Mouse (Mus musculus): Measurements from ENCODE around the gene Nek2. TPM values are rescaled to one million over a fixed set of nuclear protein-coding genes. Genes with fewer than 3 reads are reported as not detected.

Gene Nek2
- polyA plus RNA-seq, 1 experiment from 2014 or later: 52.9 TPM

DNA sequence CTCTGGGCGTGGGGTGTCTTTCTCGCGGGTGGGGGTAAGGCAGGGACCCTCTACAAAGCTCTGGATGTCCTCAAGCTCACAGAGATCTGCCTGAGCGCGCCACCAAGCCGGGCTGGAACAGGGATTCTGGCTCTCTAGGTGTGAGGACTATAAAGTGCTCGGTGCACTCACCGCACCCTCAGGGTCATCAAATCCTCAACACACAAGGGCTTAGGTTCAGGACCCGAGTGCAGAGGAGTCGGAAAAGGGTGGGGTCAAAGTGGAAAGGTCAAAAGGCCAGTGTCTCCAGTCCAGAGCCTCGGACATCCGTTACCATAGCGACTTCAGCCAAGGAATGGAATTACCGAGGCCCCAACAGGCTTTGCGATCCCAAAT is 306 bp upstream of the Nek2 start:
- H3K4me3 ChIP-seq (ENCODE audit: low read length): peak overlapping the region; percentile 83
- H3K36me3 ChIP-seq (ENCODE audit: control insufficient read depth, insufficient read depth, low read length): peaks cover 7% of the 10 kb centered on the region
- H3K4me1 ChIP-seq (replicated peaks; ENCODE audit: control insufficient read depth, insufficient read depth, low read length): peaks cover 13% of the 10 kb centered on the region
- H3K27me3 ChIP-seq (ENCODE audit: control insufficient read depth, insufficient read depth, low read depth, low read length): no peaks in the 10 kb centered on the region
- H3K9me3 ChIP-seq (ENCODE audit: control insufficient read depth, low read length): no peaks in the 10 kb centered on the region
- H3K27ac ChIP-seq (ENCODE audit: low read length): no peak overlapping the region
- peak overlapping the region; percentile 53 for H3K9ac ChIP-seq (ENCODE audit: low read length)
- WGBS: 7% methylated on average over 15 of the region's 15 CpGs
- ATAC-seq (ENCODE audit: low read depth): peak; percentile 29
- H3K4me2 ChIP-seq (ENCODE audit: low read depth, low read length): peak overlapping the region; percentile 73

DNA sequence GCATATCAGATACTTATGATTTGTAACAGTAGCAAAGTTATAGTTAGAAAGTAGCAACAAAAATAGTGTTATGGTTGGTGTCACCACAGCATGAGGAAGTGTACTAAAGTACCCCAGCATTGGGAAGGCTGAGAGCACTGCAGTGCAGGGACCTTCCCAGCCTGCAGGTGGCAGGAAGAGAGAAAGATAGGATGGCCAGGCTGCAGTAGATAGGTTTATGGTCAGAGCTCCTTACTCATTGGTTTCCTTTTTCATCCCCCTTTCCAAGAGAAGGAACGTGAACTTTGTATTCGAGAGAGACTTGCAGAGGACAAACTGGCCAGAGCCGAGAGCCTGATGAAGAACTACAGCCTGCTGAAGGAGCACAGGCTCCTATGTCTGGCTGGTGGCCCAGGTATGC is 7.9 kb downstream of the Nek2 start:
- no peak for ATAC-seq (ENCODE audit: low read depth)
- WGBS: 78% methylated on average over 3 of the region's 3 CpGs
- no peak overlapping the region for H3K4me2 ChIP-seq (ENCODE audit: low read depth, low read length)
- no peaks in the 10 kb centered on the region for H3K27me3 ChIP-seq (ENCODE audit: control insufficient read depth, insufficient read depth, low read depth, low read length)
- no peak overlapping the region for H3K9ac ChIP-seq (ENCODE audit: low read length)
- no peaks in the 10 kb centered on the region for H3K9me3 ChIP-seq (ENCODE audit: control insufficient read depth, low read length)
- no peaks in the 10 kb centered on the region for H3K4me1 ChIP-seq (replicated peaks; ENCODE audit: control insufficient read depth, insufficient read depth, low read length)
- no peak overlapping the region for H3K4me3 ChIP-seq (ENCODE audit: low read length)
- peaks cover 48% of the 10 kb centered on the region for H3K36me3 ChIP-seq (ENCODE audit: control insufficient read depth, insufficient read depth, low read length)
- H3K27ac ChIP-seq (ENCODE audit: low read length): no peak overlapping the region

DNA sequence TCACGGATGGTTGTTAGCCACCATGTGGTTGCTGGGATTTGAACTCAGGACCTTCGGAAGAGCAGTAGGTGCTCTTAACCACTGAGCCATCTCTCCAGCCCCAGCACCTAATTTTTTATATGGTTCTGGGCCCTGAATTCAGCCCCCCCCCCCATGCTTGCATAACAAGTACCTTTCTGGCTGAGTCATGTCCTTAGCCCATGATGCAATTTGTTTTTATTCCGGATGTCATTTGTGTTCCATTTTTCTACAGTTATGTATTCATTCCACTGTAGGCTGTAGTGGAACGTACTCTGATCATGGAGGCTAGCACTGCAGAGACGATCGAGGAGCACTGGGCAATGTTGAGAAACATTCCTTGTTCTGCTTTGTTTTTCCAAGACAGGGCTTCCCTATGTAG is 12.2 kb downstream of the Nek2 start:
- no peaks in the 10 kb centered on the region for H3K4me1 ChIP-seq (replicated peaks; ENCODE audit: control insufficient read depth, insufficient read depth, low read length)
- H3K9me3 ChIP-seq (ENCODE audit: control insufficient read depth, low read length): no peaks in the 10 kb centered on the region
- H3K4me3 ChIP-seq (ENCODE audit: low read length): no peak overlapping the region
- H3K4me2 ChIP-seq (ENCODE audit: low read depth, low read length): no peak overlapping the region
- peaks cover 25% of the 10 kb centered on the region for H3K36me3 ChIP-seq (ENCODE audit: control insufficient read depth, insufficient read depth, low read length)
- no peak overlapping the region for H3K9ac ChIP-seq (ENCODE audit: low read length)
- no peaks in the 10 kb centered on the region for H3K27me3 ChIP-seq (ENCODE audit: control insufficient read depth, insufficient read depth, low read depth, low read length)
- no peak overlapping the region for H3K27ac ChIP-seq (ENCODE audit: low read length)
- 95% methylated on average over 6 of the region's 6 CpGs for WGBS
- ATAC-seq (ENCODE audit: low read depth): no peak

DNA sequence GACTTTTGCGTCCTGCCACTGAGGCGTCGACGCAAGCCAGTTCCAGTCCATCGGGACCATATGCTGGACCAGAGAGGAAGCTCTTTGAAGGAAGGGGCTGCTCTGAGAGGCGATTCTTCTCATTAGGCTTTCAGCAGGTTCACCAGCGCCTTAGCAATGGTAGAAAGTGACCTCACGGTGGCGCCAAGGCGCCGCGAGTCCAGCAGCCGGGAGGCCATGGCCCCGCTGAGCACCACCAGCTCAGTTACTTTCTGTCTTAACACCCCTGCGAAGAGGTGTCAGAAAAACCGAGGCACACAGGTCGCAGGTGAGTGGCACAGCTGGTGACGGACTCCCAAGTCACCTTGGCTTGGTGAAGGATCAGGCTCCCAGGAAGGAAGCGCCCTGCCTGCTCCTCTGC is 13.6 kb downstream of the Nek2 start:
- H3K9me3 ChIP-seq (ENCODE audit: control insufficient read depth, low read length): no peaks in the 10 kb centered on the region
- no peak overlapping the region for H3K27ac ChIP-seq (ENCODE audit: low read length)
- H3K27me3 ChIP-seq (ENCODE audit: control insufficient read depth, insufficient read depth, low read depth, low read length): no peaks in the 10 kb centered on the region
- WGBS: 7% methylated on average over 19 of the region's 19 CpGs
- peaks cover 17% of the 10 kb centered on the region for H3K36me3 ChIP-seq (ENCODE audit: control insufficient read depth, insufficient read depth, low read length)
- no peak overlapping the region for H3K4me2 ChIP-seq (ENCODE audit: low read depth, low read length)
- H3K9ac ChIP-seq (ENCODE audit: low read length): no peak overlapping the region
- H3K4me3 ChIP-seq (ENCODE audit: low read length): no peak overlapping the region
- peak; percentile 80 for ATAC-seq (ENCODE audit: low read depth)
- no peaks in the 10 kb centered on the region for H3K4me1 ChIP-seq (replicated peaks; ENCODE audit: control insufficient read depth, insufficient read depth, low read length)

DNA sequence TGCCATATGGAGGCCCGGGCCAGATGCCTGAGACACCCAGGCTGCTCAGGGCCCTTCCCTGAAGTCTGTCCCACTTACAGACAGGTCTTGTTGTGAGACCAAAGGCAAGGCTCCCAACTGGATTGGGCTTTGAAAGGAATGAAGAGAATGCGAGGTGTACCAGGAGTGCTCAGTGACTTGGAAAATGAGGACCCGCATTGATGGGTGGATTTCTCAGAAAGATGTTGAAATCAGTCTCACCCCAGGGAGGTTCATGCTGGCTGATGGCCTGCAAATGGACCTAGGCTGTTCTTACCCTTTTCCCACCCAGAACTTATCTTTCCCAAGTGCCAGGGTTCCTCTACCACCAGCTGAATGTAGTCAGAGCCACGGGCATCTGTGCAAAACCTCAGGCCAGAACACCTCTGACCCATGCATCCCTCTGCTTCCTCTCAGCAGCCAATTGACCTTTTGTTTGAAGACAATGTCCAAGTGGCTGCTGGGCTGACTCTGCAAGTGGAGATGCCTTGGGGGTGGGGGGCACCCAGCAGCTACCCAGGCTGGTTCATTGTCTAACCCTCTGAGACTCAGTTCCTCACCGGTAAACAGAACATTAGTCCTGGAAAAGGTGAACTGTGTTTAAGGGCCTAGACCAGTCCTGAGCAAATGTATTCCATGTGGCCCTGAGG is 15.2 kb downstream of the Nek2 start:
- Histone ChIP-seq H3K9me3 (ENCODE audit: control insufficient read depth, low read length) (no peaks in the 10 kb centered on the region), H3K4me2 (ENCODE audit: low read depth, low read length) (no peak overlapping the region), H3K27me3 (ENCODE audit: control insufficient read depth, insufficient read depth, low read depth, low read length) (no peaks in the 10 kb centered on the region), H3K36me3 (ENCODE audit: control insufficient read depth, insufficient read depth, low read length) (peaks cover 8% of the 10 kb centered on the region), H3K27ac (ENCODE audit: low read length) (no peak overlapping the region), H3K4me3 (ENCODE audit: low read length) (no peak overlapping the region), H3K4me1 (replicated peaks; ENCODE audit: control insufficient read depth, insufficient read depth, low read length) (no peaks in the 10 kb centered on the region), H3K9ac (ENCODE audit: low read length) (no peak overlapping the region)
- no peak for ATAC-seq (ENCODE audit: low read depth)
- 66% methylated on average over 5 of the region's 5 CpGs for WGBS

DNA sequence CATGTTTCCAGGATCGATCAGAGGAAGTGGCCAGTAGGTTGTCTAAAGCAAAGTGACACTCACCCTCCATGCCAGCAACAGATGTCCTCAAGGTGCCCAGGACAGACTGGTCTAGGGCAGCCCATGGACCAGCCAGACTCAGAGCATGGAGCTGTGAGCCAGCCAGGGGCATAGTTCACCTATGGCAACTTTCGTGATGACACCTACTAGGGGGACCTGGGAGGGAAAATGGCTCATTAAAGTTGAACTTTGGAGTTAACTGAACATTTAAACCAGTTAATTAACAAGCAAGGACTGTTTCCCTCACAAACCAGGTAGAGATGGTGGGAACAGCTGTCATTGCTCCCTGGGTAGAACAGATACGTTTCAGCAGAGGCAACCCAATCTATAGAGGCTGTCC is 16.4 kb downstream of the Nek2 start:
- no peak for ATAC-seq (ENCODE audit: low read depth)
- Histone ChIP-seq H3K4me1 (replicated peaks; ENCODE audit: control insufficient read depth, insufficient read depth, low read length) (no peaks in the 10 kb centered on the region), H3K27me3 (ENCODE audit: control insufficient read depth, insufficient read depth, low read depth, low read length) (no peaks in the 10 kb centered on the region), H3K4me2 (ENCODE audit: low read depth, low read length) (no peak overlapping the region), H3K9me3 (ENCODE audit: control insufficient read depth, low read length) (no peaks in the 10 kb centered on the region), H3K4me3 (ENCODE audit: low read length) (no peak overlapping the region), H3K36me3 (ENCODE audit: control insufficient read depth, insufficient read depth, low read length) (peaks cover 3% of the 10 kb centered on the region; the same call in 1 of the 2 replicates), H3K9ac (ENCODE audit: low read length) (no peak overlapping the region), H3K27ac (ENCODE audit: low read length) (no peak overlapping the region)
- WGBS: 75% methylated on average over 3 of the region's 3 CpGs

DNA sequence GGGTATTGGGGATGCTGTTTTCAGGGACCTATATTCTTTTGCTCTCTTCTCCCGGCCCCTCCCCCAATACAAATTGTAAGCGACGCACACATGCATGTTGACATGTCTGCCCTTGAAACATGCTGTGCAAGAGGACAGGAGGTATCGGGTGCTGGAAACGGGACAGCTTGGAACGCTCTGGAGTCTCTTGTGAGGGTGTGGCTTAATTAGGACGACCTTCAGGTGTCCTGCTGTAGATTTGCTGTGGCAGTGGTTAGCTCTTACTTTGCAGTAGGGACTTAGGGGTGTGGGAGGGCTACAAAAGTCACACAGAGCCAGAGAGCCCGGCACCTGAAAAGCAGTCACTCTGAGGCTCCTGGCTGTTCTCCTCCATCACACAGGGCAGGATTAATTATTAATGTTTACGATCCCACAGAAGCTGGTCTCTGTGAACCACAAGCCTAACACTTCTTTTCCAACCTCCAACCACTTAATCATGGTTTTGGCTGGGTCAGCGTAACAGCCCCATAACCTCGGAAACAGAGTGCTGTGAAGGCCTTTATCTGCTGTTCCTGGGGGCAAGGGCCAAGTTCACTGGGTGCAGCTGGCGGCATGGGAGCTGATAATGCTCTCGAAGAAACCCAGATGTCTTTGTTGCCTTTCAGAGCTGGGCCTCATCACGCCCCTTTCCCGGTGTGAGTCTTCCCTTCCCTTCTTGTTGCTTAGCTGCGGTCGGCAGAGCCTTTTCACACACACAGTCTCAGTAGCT is 17.9 kb downstream of the Nek2 start:
- no peak overlapping the region for H3K4me2 ChIP-seq (ENCODE audit: low read depth, low read length)

DNA sequence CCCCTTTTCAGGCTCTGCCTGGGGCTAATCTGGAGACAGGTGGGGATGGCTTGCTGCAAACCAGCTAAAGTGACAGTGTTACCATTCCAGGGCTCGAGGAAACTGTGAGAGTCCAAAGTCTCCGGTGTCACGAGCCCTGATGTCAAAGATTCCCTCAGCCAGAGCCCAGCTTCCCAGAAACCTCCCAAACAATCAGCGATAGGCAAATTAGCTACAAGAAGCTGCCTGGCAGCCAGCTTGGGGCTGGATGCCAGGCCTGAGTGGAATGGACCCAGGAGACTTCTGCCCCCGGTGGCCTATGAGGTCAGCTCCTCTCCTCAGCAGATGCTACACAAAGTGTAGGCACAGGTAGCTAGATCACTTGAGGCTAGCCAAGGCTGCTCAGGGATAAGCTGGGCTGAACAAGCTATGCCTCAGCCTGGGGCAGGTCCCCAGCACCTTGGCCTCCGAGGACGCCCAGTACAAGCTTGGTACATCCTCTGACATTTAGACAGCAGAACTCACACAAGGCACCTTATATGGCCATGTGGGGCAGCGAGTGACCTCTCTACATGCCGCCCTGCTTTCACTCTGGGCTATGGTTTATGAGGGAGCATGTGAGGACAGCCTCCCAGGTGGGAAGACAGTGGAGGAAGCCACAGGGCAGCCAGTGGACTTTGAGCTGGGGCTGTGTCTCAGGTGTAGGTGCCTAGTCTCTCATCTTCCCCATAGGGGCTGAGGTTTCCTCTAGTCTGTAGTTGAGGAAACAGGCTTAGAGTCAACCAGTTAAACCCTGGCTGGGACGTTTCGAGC is 19.7 kb downstream of the Nek2 start:
- Histone ChIP-seq H3K27me3 (ENCODE audit: control insufficient read depth, insufficient read depth, low read depth, low read length) (no peaks in the 10 kb centered on the region), H3K9me3 (ENCODE audit: control insufficient read depth, low read length) (no peaks in the 10 kb centered on the region), H3K4me2 (ENCODE audit: low read depth, low read length) (no peak overlapping the region), H3K4me3 (ENCODE audit: low read length) (no peak overlapping the region), H3K4me1 (replicated peaks; ENCODE audit: control insufficient read depth, insufficient read depth, low read length) (no peaks in the 10 kb centered on the region), H3K9ac (ENCODE audit: low read length) (no peak overlapping the region), H3K36me3 (ENCODE audit: control insufficient read depth, insufficient read depth, low read length) (no peaks in the 10 kb centered on the region), H3K27ac (ENCODE audit: low read length) (no peak overlapping the region)
- ATAC-seq (ENCODE audit: low read depth): no peak
- WGBS: 76% methylated on average over 11 of the region's 11 CpGs

More for the DNA sequence above, 17.9 kb downstream of the Nek2 start:
- no peaks in the 10 kb centered on the region for H3K27me3 ChIP-seq (ENCODE audit: control insufficient read depth, insufficient read depth, low read depth, low read length)
- no peak overlapping the region for H3K27ac ChIP-seq (ENCODE audit: low read length)
- no peaks in the 10 kb centered on the region for H3K4me1 ChIP-seq (replicated peaks; ENCODE audit: control insufficient read depth, insufficient read depth, low read length)
- H3K4me3 ChIP-seq (ENCODE audit: low read length): no peak overlapping the region
- no peak for ATAC-seq (ENCODE audit: low read depth)
- 32% methylated on average over 17 of the region's 17 CpGs for WGBS
- no peaks in the 10 kb centered on the region for H3K36me3 ChIP-seq (ENCODE audit: control insufficient read depth, insufficient read depth, low read length)
- H3K9me3 ChIP-seq (ENCODE audit: control insufficient read depth, low read length): no peaks in the 10 kb centered on the region
- H3K9ac ChIP-seq (ENCODE audit: low read length): no peak overlapping the region

DNA sequence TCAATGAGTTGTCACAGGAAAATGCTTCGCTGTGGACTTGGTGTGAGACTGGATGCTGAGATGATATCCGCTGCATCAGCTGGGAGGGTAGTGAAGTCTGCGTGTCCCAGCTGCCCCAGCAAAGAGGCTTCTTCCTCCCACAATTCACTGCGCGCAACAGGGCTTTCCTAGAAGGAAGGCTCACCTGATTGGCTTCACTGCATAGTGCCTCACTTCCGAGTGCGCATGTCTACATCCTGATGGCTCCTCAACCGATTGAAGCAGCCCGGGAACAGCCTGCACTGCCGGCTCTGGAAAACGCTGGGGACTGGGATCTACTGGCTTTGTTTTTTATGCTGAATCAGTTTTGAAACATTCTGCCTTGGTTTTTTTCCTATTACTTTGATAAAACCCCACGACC is 21.0 kb downstream of the Nek2 start:
- Histone ChIP-seq H3K9me3 (ENCODE audit: control insufficient read depth, low read length) (no peaks in the 10 kb centered on the region), H3K4me3 (ENCODE audit: low read length) (no peak overlapping the region), H3K36me3 (ENCODE audit: control insufficient read depth, insufficient read depth, low read length) (no peaks in the 10 kb centered on the region), H3K4me1 (replicated peaks; ENCODE audit: control insufficient read depth, insufficient read depth, low read length) (no peaks in the 10 kb centered on the region), H3K9ac (ENCODE audit: low read length) (no peak overlapping the region), H3K4me2 (ENCODE audit: low read depth, low read length) (no peak overlapping the region), H3K27ac (ENCODE audit: low read length) (no peak overlapping the region), H3K27me3 (ENCODE audit: control insufficient read depth, insufficient read depth, low read depth, low read length) (no peaks in the 10 kb centered on the region)
- 80% methylated on average over 12 of the region's 12 CpGs for WGBS
- no peak for ATAC-seq (ENCODE audit: low read depth)
